Mouse (Mus musculus) retina, embryonic 14.5 days (tissue): ENCODE results near the gene Tmem11.
A peak's percentile ranks its signal among the peaks of the same experiment; 100 is the strongest.

Source experiments
- DNase-seq: peaks from one replicate; pipeline ENCODE4 v3.0.0-alpha.2; 2015; ENCODE audit warnings: low spot score

Tmem11 gene

GRCm38 (mm10) chr11:60827241-60827945 lies 51.7 kb downstream of the Tmem11 start:
- DNase-seq, result peak; percentile 64

GRCm38 (mm10) chr11:60826700-60827099 lies 52.4 kb downstream of the Tmem11 start:
- DNase-seq, result no peak

GRCm38 (mm10) chr11:60825191-60825590 lies 53.9 kb downstream of the Tmem11 start:
- DNase-seq, result no peak

GRCm38 (mm10) chr11:60823771-60824170 lies 55.3 kb downstream of the Tmem11 start:
- DNase-seq, result no peak

- DNase-seq, result no peak
Measured at GRCm38 (mm10) chr11:60816398-60816797, 62.7 kb downstream of the Tmem11 start.
